Mouse (Mus musculus) neural tube, embryonic 14.5 days (tissue): Measurements from ENCODE around the gene Trpc5os. TPM values are rescaled to one million over a fixed set of nuclear protein-coding genes. Genes with fewer than 3 reads are reported as not detected.

Experiments
- polyA plus RNA-seq: library from polyadenylated mRNA; unstranded; fragments of >200 nt; fragmentation: Nextera tagmentation; extraction: Ambion mirVana; gene quantifications from 2 replicates; pipeline ENCODE4 v1.2.1, GENCODE M21; 2014

Trpc5os gene
- polyA plus RNA-seq, 1 experiment from 2014 or later: not detected

Other genes starting within 250 kb of the Trpc5os start
- 11.0 and 17.5 TPM in 2 replicates for gene Alg13, start 138.8 kb upstream of the Trpc5os start, polyA plus RNA-seq
- gene Trpc5, start 231.6 kb downstream of the Trpc5os start, polyA plus RNA-seq: 4.3 and 5.9 TPM in 2 replicates
- 1.1 and 2.2 TPM in 2 replicates for gene Rtl4, start 232.3 kb downstream of the Trpc5os start, polyA plus RNA-seq